Mouse (Mus musculus) gastrocnemius, postnatal 10 days (tissue): Measurements from ENCODE around the gene Scin. TPM values are rescaled to one million over a fixed set of nuclear protein-coding genes. Genes with fewer than 3 reads are reported as not detected.
A peak's percentile ranks its signal among the peaks of the same experiment; 100 is the strongest.

ENCODE experiments used
- DNase-seq: peaks from one replicate; pipeline ENCODE4 v3.0.0; 2021; ENCODE audit warnings: mixed read lengths
- total RNA-seq, 2 experiments: library from RNA; stranded (reverse); gene quantifications; 2 replicates each; pipeline ENCODE4 v1.2.3; 2021

The Scin gene
- total RNA-seq, 2 experiments from 2014 or later = 0.82 to 1.3 TPM

DNA sequence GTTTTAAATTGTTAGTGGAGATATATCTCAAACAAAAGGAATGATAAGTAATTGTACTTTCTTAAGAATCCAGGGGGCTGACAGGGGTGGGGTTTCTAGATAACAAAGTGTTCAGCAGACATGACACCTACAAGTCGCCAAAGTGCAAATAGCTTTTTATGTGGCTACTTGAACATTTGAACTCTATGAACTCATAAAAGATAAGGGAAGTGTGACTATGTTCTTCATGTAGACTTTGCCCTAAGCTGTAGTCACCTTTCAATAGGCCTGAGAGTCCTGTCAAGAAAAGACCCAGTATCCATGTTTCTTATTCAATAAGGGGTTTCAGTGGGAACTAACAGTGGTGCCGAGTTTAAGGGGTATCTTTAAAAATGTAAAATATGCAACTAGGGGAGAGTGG is 110.1 kb downstream of the Scin start:
- no peak for DNase-seq

DNA sequence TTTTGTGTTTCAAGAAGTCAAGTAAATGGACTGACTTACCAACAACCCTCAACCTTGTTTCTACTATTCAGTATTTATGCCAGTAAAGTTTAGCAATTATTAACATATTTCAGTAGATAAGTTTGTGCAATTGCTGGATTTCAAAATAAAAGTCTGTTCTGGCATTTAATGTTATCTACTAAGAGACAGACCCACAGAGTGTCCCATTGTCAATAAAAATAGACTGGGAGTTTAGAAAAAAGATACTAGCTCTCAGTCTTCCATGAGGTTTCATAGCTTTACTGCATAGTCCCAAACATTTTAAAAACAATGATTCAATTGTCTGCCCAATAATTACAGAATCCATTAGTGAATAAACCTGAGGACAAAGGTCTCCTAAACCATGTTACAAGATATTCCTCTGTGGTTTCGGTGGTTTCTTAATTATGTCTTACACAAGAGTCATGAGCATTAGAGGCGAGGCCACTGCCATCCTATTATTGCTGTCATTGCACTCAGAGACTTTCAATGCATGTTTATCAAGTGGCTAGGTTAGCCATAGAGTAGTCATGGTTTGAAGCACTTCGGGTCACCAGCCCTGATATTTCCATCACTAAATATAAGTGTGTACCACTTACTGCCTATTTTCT is 110.9 kb downstream of the Scin start:
- no peak for DNase-seq

DNA sequence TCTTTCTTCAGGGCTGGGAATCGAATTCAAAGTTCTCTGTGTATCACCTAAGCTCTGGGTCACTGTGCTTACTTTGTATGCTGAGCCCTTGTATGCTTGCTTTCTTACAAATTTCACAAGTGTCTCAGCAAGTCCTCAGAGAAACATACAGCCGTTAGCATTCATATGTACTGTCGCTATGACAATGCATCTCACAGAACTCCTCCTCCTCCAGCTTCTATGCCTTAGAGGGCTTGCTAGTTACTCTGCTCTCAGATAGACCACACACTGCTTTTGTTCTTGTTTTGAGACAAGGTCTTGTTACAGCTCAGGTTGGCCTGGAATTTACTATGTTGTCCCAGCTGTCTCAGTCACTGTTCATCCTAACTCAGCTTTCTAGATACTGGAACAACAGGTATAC is 111.7 kb downstream of the Scin start:
- DNase-seq = no peak

DNA sequence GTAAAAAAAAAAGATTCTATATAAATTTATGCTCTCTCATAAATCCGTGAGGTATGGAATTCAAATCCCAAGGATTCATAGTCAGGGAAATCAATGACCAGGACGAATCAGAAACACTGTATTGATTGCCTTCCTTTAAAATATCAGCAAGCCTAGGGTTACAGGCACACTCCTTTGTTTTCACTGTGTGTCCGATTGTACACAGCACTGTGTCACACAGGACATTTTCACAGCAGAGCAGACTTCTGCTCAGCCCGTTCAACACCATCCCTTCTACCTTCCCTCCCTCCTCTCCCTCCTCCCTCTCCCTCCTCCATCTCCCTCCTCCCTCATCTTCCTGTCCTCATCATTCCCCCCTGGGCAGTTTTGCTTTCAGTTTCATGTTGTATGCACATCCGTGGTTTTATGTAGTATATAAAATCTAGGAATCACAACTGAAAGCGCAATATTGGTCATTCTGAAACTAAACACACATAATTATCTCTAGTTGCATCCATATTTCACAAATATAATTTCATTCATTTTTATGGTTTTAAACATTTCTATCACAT is 116.0 kb downstream of the Scin start:
- DNase-seq = no peak

DNA sequence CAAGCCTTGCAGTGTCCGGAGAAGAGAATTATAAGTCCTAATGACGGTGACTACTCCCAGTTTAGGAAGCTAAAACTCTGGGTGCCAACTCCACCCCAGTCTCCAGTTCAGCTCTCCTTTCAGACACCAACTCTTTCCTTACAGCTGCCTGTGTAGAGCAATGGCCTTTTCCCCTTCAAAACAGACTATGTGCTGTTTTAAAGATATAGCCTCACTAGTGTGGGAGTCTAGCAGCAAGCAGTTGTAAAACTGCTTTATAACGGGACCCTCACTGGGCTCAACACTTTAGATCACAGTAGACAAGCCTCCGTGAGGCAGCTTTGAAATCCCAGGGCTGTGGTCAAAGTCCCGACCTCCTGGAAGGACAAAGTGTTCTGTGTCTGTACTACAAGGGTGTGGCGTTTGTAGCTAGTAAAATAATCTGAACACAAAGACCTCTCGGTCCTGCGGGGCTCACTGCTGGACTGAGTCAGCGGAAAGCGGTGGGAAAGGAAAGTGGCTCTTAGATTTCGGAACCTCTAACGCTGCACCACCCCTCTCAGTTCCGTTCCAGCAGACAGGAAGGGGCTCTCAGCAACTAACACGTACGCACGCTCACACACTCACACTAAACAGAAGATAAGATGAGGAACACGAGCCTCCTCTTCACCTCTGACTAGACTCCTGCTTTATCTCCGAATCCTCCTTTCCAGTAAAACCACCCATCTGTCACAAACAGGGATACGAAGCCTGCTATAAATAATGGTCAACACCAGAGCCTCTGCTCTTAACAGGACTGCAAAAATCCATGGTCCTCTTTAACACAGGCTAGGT is 117.2 kb downstream of the Scin start:
- DNase-seq = peak; percentile 21

GRCm38 (mm10) chr12:40016068-40016467 is 118.0 kb downstream of the Scin start:
- no peak for DNase-seq

GRCm38 (mm10) chr12:40009866-40010265 is 124.2 kb downstream of the Scin start:
- no peak for DNase-seq

Other genes starting within 250 kb of the Scin start
- 10 to 100 TPM; 22.0 to 23.3 TPM for gene Arl4a, start 96.2 kb downstream of the Scin start, total RNA-seq
- 10 to 100 TPM; 40.8 to 45.7 TPM for gene Lsmem1, start 65.3 kb upstream of the Scin start, total RNA-seq
- gene Ifrd1, start 114.3 kb upstream of the Scin start, total RNA-seq = 10 to 100 TPM; 78.5 to 81.5 TPM